8 mouse cellular contexts compared by ENCODE assay signal in genomic region chr17:87460669-87461498, GRCm38 (mm10). TPM values are rescaled to one million over a fixed set of nuclear protein-coding genes. Genes with fewer than 3 reads are reported as not detected.
DNase-seq lines count a peak whose midpoint lies in the region; ATAC-seq and TF ChIP-seq lines count a peak whose summit lies in the region.

No protein-coding gene starts in this region.

- H3K9ac ChIP-seq in lung, postnatal 0 days (replicated peaks; ENCODE audit: low read depth), result 0 out of 2 replicates have a peak overlapping the region, but pooled peaks have one; percentile 6
- H3K9ac ChIP-seq in limb, embryonic 11.5 days (ENCODE audit: low read length), result no peak overlapping the region
- H3K9ac ChIP-seq in stomach, postnatal 0 days (ENCODE audit: low read length), result 0 out of 2 replicates have a peak overlapping the region, but pooled peaks have one; percentile 35

- H3K4me1 ChIP-seq in lung, postnatal 0 days (ENCODE audit: insufficient read depth, low read depth, low read length), result peaks cover 28% of the 10 kb centered on the region
- H3K4me1 ChIP-seq in limb, embryonic 11.5 days (ENCODE audit: control insufficient read depth, insufficient read depth, low read length), result peaks cover 16% of the 10 kb centered on the region
- H3K4me1 ChIP-seq in stomach, postnatal 0 days (replicated peaks; ENCODE audit: control insufficient read depth, insufficient read depth), result peaks cover 11% of the 10 kb centered on the region

- no peaks in the 10 kb centered on the region for H3K27me3 ChIP-seq in lung, postnatal 0 days (replicated peaks; ENCODE audit: insufficient read depth, low read length)
- H3K27me3 ChIP-seq in limb, embryonic 11.5 days (ENCODE audit: control insufficient read depth, insufficient read depth, low read length), result no peaks in the 10 kb centered on the region
- no peaks in the 10 kb centered on the region for H3K27me3 ChIP-seq in stomach, postnatal 0 days (ENCODE audit: control insufficient read depth, insufficient read depth, low read length)

- intact Hi-C loops in gastrocnemius, postnatal 14 days (cut with DNase I; ENCODE audit: low total_unique reads), result no loop called here

- H3K27ac ChIP-seq in lung, postnatal 0 days (ENCODE audit: low read length), result peak overlapping the region; percentile 89
- no peak overlapping the region for H3K27ac ChIP-seq in limb, embryonic 11.5 days (replicated peaks; ENCODE audit: low read depth, low read length)
- H3K27ac ChIP-seq in stomach, postnatal 0 days (replicated peaks), result peak overlapping the region; percentile 90

- ATAC-seq in lung, postnatal 0 days, result no peak
- ATAC-seq in limb, embryonic 11.5 days (ENCODE audit: insufficient number of reproducible peaks, low FRiP score, low TSS enrichment, low read depth), result no peak
- ATAC-seq in stomach, postnatal 0 days (ENCODE audit: low FRiP score, low TSS enrichment), result no peak

- peak overlapping the region; percentile 52 for H3K4me2 ChIP-seq in lung, postnatal 0 days (replicated peaks; ENCODE audit: low read depth, low read length)
- H3K4me2 ChIP-seq in limb, embryonic 11.5 days (ENCODE audit: low read depth, severe bottlenecking), result peak overlapping the region; percentile 19
- peak overlapping the region; percentile 40 for H3K4me2 ChIP-seq in stomach, postnatal 0 days (replicated peaks; ENCODE audit: low read depth)

- H3K4me3 ChIP-seq in lung, postnatal 0 days (ENCODE audit: low read depth, low read length), result peak overlapping the region; percentile 1; the same call in 1 of the 2 replicates
- H3K4me3 ChIP-seq in limb, embryonic 11.5 days (ENCODE audit: low read depth, low read length), result no peak overlapping the region
- no peak overlapping the region for H3K4me3 ChIP-seq in stomach, postnatal 0 days (ENCODE audit: low read depth, low read length)

- no peaks in the 10 kb centered on the region for H3K36me3 ChIP-seq in lung, postnatal 0 days (ENCODE audit: insufficient read depth, low read length)
- no peaks in the 10 kb centered on the region for H3K36me3 ChIP-seq in limb, embryonic 11.5 days (ENCODE audit: control insufficient read depth, insufficient read depth, low read length)
- H3K36me3 ChIP-seq in stomach, postnatal 0 days (ENCODE audit: control insufficient read depth, insufficient read depth, low read length), result no peaks in the 10 kb centered on the region

- TF ChIP-seq CTCF in lung, postnatal 0 days (IDR thresholded peaks at IDR 0.05), result no peak
- no peak for TF ChIP-seq CTCF in stomach, postnatal 0 days (IDR thresholded peaks at IDR 0.05; ENCODE audit: low read depth)

- H3K9me3 ChIP-seq in lung, postnatal 0 days (ENCODE audit: low read length), result no peaks in the 10 kb centered on the region
- no peaks in the 10 kb centered on the region for H3K9me3 ChIP-seq in limb, embryonic 11.5 days (ENCODE audit: control insufficient read depth, low read length)
- no peaks in the 10 kb centered on the region for H3K9me3 ChIP-seq in stomach, postnatal 0 days (ENCODE audit: control insufficient read depth, low read length)

- 44% methylated on average over 17 of the region's 17 CpGs for WGBS in lung, postnatal 0 days
- 29% methylated on average over 17 of the region's 17 CpGs for WGBS in limb, embryonic 11.5 days
- 51% methylated on average over 17 of the region's 17 CpGs for WGBS in stomach, postnatal 0 days

- no peak for TF ChIP-seq EP300 in lung, postnatal 0 days (IDR thresholded peaks at IDR 0.05)
- no peak for TF ChIP-seq EP300 in stomach, postnatal 0 days (optimal IDR thresholded peaks at IDR 0.05)

- no peak for DNase-seq in lung, postnatal 0 days (ENCODE audit: low spot score)
- no peak for DNase-seq in lung, postnatal 4 days
- DNase-seq in gastrocnemius, postnatal 14 days, result peak; percentile 47
- DNase-seq in limb, embryonic 11.5 days (ENCODE audit: low spot score), result no peak
- no peak for DNase-seq in stomach, postnatal 0 days (ENCODE audit: low spot score)
- no peak for DNase-seq in ovary, postnatal 10 days (ENCODE audit: low spot score)
- no peak for DNase-seq in urinary bladder, postnatal 14 days (ENCODE audit: low spot score)
- DNase-seq in urinary bladder, adult 2 months (ENCODE audit: low spot score), result no peak

RNA-seq across cellular contexts. Expression of gene Calm2, which starts 14.1 kb away (rescaled TPM):
- polyA plus RNA-seq in lung, postnatal 0 days (2015; fragmentation: Nextera tagmentation; extraction: Ambion mirVana), result 867 and 887 TPM in 2 replicates
- 100 to 1,000 TPM; 175 to 251 TPM for total RNA-seq in gastrocnemius, postnatal 14 days (2021)
- 1,041 and 1,089 TPM in 2 replicates for polyA plus RNA-seq in limb, embryonic 11.5 days (2014; fragmentation: Nextera tagmentation; extraction: Ambion mirVana)
- polyA plus RNA-seq in stomach, postnatal 0 days (2015; fragmentation: Nextera tagmentation; extraction: Ambion mirVana), result 781 and 848 TPM in 2 replicates
- polyA plus RNA-seq in urinary bladder, adult 2 months (2012; rRNA removed), result 1,162 and 1,245 TPM in 2 replicates

RNA-seq across cellular contexts. Expression of gene Stpg4, which starts 33.3 kb away (rescaled TPM):
- polyA plus RNA-seq in lung, postnatal 0 days (2015; fragmentation: Nextera tagmentation; extraction: Ambion mirVana), result not detected in 2 replicates
- not detected for total RNA-seq in gastrocnemius, postnatal 14 days (2021)
- 0.23 TPM in 1 of 2 replicates, not detected in the other for polyA plus RNA-seq in limb, embryonic 11.5 days (2014; fragmentation: Nextera tagmentation; extraction: Ambion mirVana)
- polyA plus RNA-seq in stomach, postnatal 0 days (2015; fragmentation: Nextera tagmentation; extraction: Ambion mirVana), result not detected in 2 replicates
- polyA plus RNA-seq in urinary bladder, adult 2 months (2012; rRNA removed), result not detected in 2 replicates
